Mouse (Mus musculus) small intestine, adult 2 months (tissue): ENCODE results near the gene Lat.

Experiments used
- CTCF ChIP-seq: fragments of 200-500 bp; IDR thresholded peaks from 2 replicates; pipeline ENCODE4 v1.5.1; 2012; ENCODE audit warnings: low read depth, mild to moderate bottlenecking, control low read depth, inconsistent platforms, low read length, moderate library complexity, mixed read lengths; ENCODE audit not compliant: insufficient replicate concordance, insufficient read length; ENCODE audit errors: extremely low read depth
- POLR2A ChIP-seq: fragments of 200-500 bp; IDR thresholded peaks from 2 replicates; pipeline ENCODE4 v1.6.1; 2012; ENCODE audit warnings: low read depth, mild to moderate bottlenecking, control low read depth, inconsistent platforms, low read length, moderate library complexity

- no peak for TF ChIP-seq CTCF
- no peak for TF ChIP-seq POLR2A
These were observed 22.3 kb downstream of the Lat start for GRCm38 (mm10) chr7:126347098-126347497.
